Mouse (Mus musculus) adrenal gland (tissue): ENCODE measurements at regions not wholly inside any gene's neighbourhood (a gene's known extent, or its start where the extent isn't known, plus 50 kb on each side); places are given as distances from the start of the nearest gene placed in this dataset.

Experiments
- intact Hi-C: fragments of 180-260 bp; cut with DNase I; formaldehyde crosslinking; loops from one replicate; pipeline ENCODE4 v1.15.1; 2025

- intact Hi-C loops = no loop called here
Observed at GRCm38 (mm10) chr19:56235040-56235439, 51.9 kb upstream of the Habp2 start.
